ENCODE assay signal across 8 mouse cellular contexts in genomic region chr7:3692987-3693808, GRCm38 (mm10). TPM values are rescaled to one million over a fixed set of nuclear protein-coding genes. Genes with fewer than 3 reads are reported as not detected.
DNase-seq lines count a peak whose midpoint lies in the region; ATAC-seq and TF ChIP-seq lines count a peak whose summit lies in the region.

Mboat7 (minus strand) TSS chr7:3693523.

- H3K9ac ChIP-seq in MEL (ENCODE audit: control insufficient read depth, low read depth, low read length, poor library complexity, severe bottlenecking): peak within 1 kb of the TSS; percentile 84
- peak within 1 kb of the TSS; percentile 73 for H3K9ac ChIP-seq in forebrain, postnatal 0 days
- peak within 1 kb of the TSS; percentile 88 for H3K9ac ChIP-seq in lung, embryonic 15.5 days

- peak within 1 kb of the TSS; percentile 79 for H3K4me2 ChIP-seq in forebrain, postnatal 0 days (ENCODE audit: low read depth)
- H3K4me2 ChIP-seq in lung, embryonic 15.5 days: peak within 1 kb of the TSS; percentile 83

- H3K27me3 ChIP-seq in MEL (ENCODE audit: control insufficient read depth in 1 of 2, insufficient read depth in 2 of 2, low read length in 2 of 2): no peaks in the 10 kb centered on the region
- H3K27me3 ChIP-seq in cerebellum, adult 2 months (ENCODE audit: control insufficient read depth, insufficient read depth, low read length): no peaks in the 10 kb centered on the region
- H3K27me3 ChIP-seq in forebrain, postnatal 0 days (ENCODE audit: insufficient read depth, low read length): no peaks in the 10 kb centered on the region
- no peaks in the 10 kb centered on the region for H3K27me3 ChIP-seq in lung, embryonic 15.5 days

- TF ChIP-seq CTCF in MEL (IDR thresholded peaks at IDR 0.05 in 2 of 3, conservative IDR thresholded peaks at IDR 0.05 in 1 of 3; ENCODE audit: control insufficient read depth in 1 of 3, insufficient read depth in 1 of 3, low read depth in 2 of 3, low read length in 3 of 3, poor library complexity in 1 of 3, severe bottlenecking in 1 of 3): no peak
- no peak for TF ChIP-seq CTCF in cerebellum, adult 2 months (IDR thresholded peaks at IDR 0.05; ENCODE audit: borderline replicate concordance, insufficient read depth, low read depth, low read length)
- no peak for TF ChIP-seq CTCF in forebrain, postnatal 0 days (IDR thresholded peaks at IDR 0.05; ENCODE audit: low read depth)

- no peak for TF ChIP-seq RAD21 in MEL (IDR thresholded peaks at IDR 0.05; ENCODE audit: low read depth, low read length)

- peak; percentile 61 to 64; a peak in 2 of 4 replicates for TF ChIP-seq POLR2A in MEL (IDR thresholded peaks at IDR 0.05; ENCODE audit: control insufficient read depth in 1 of 2, insufficient read depth in 1 of 2, low read depth in 1 of 2, low read length in 2 of 2, poor library complexity in 1 of 2)
- peak; percentile 86; the same call in 1 of the 2 replicates for TF ChIP-seq POLR2A in cerebellum, adult 2 months (IDR thresholded peaks at IDR 0.05; ENCODE audit: borderline replicate concordance, insufficient read depth, low read length)

- peaks cover 7% of the 10 kb centered on the region; the same call in 1 of the 2 replicates for H3K79me2 ChIP-seq in MEL (ENCODE audit: control insufficient read depth, insufficient read depth, low read length, poor library complexity)

- no peak for TF ChIP-seq EP300 in MEL (IDR thresholded peaks at IDR 0.05; ENCODE audit: low read depth in 1 of 2, low read length in 2 of 2)

- H3K9me3 ChIP-seq in MEL (replicated peaks; ENCODE audit: insufficient read depth, low read length): no peaks in the 10 kb centered on the region
- no peaks in the 10 kb centered on the region for H3K9me3 ChIP-seq in forebrain, postnatal 0 days (ENCODE audit: low read length)
- H3K9me3 ChIP-seq in lung, embryonic 15.5 days: no peaks in the 10 kb centered on the region

- H3K36me3 ChIP-seq in MEL (ENCODE audit: control insufficient read depth in 1 of 2, insufficient read depth in 2 of 2, low read length in 2 of 2): peaks cover 0 to 7% of the 10 kb centered on the region in 2 experiments; a peak in 3 of 4 replicates
- H3K36me3 ChIP-seq in forebrain, postnatal 0 days (ENCODE audit: insufficient read depth): peaks cover 22% of the 10 kb centered on the region
- peaks cover 18% of the 10 kb centered on the region for H3K36me3 ChIP-seq in lung, embryonic 15.5 days

- peak; percentile 98 for DNase-seq in MEL (ENCODE audit: low read depth, low spot score)
- DNase-seq in cerebellum, adult 2 months: peak; percentile 94 to 95
- DNase-seq in forebrain, postnatal 0 days: peak; percentile 99
- peak; percentile 96 for DNase-seq in heart, postnatal 4 days
- DNase-seq in layer of hippocampus, adult 8-10 months (ENCODE audit: low spot score in 2 of 2): peak; percentile 98
- peak; percentile 95 for DNase-seq in ovary, adult 18-20 months (ENCODE audit: low spot score)
- DNase-seq in thymus, postnatal 0 days (ENCODE audit: low spot score): peak; percentile 99

- ATAC-seq in forebrain, postnatal 0 days: peak; percentile 93
- ATAC-seq in lung, embryonic 15.5 days (ENCODE audit: borderline replicate concordance, extremely low read depth, low FRiP score, low TSS enrichment): peak; percentile 91

- peak within 1 kb of the TSS; percentile 92 for H3K27ac ChIP-seq in MEL (ENCODE audit: control insufficient read depth, low read depth, low read length)
- peak within 1 kb of the TSS; percentile 63 for H3K27ac ChIP-seq in cerebellum, adult 2 months (ENCODE audit: insufficient read depth, low read length)
- peak within 1 kb of the TSS; percentile 84 for H3K27ac ChIP-seq in forebrain, postnatal 0 days (ENCODE audit: low read depth, low read length)
- peak within 1 kb of the TSS; percentile 99 for H3K27ac ChIP-seq in lung, embryonic 15.5 days

- H3K4me3 ChIP-seq in MEL (ENCODE audit: control insufficient read depth in 1 of 2, insufficient read depth in 1 of 2, low read depth in 2 of 2, low read length in 2 of 2): peak within 1 kb of the TSS; percentile 73 to 79
- peak within 1 kb of the TSS; percentile 86 for H3K4me3 ChIP-seq in cerebellum, adult 2 months (replicated peaks; ENCODE audit: insufficient read depth, low read depth, low read length)
- H3K4me3 ChIP-seq in forebrain, postnatal 0 days (ENCODE audit: low read depth, low read length): peak within 1 kb of the TSS; percentile 56
- H3K4me3 ChIP-seq in lung, embryonic 15.5 days: peak within 1 kb of the TSS; percentile 74

- H3K4me1 ChIP-seq in MEL (ENCODE audit: control insufficient read depth in 1 of 2, insufficient read depth in 2 of 2, low read length in 2 of 2): peaks cover 4 to 17% of the 10 kb centered on the region in 2 experiments; a peak in 3 of 4 replicates
- no peaks in the 10 kb centered on the region for H3K4me1 ChIP-seq in cerebellum, adult 2 months (ENCODE audit: control insufficient read depth, insufficient read depth, low read length)
- H3K4me1 ChIP-seq in forebrain, postnatal 0 days (ENCODE audit: insufficient read depth): peaks cover 12% of the 10 kb centered on the region; the same call in 1 of the 2 replicates
- peaks cover 22% of the 10 kb centered on the region for H3K4me1 ChIP-seq in lung, embryonic 15.5 days

- WGBS in cerebellum, adult 2 months: under 1% methylated on average over 55 of the region's 55 CpGs
- 1% methylated on average over 55 of the region's 55 CpGs for WGBS in forebrain, postnatal 0 days
- WGBS in lung, embryonic 15.5 days: under 1% methylated on average over 55 of the region's 55 CpGs

TF ChIP-seq in MEL, 35 proteins besides CTCF, POLR2A, EP300 and RAD21 (continues in another document):
- TF ChIP-seq ZKSCAN1 (IDR thresholded peaks at IDR 0.05; ENCODE audit: low read depth, low read length) (no peak), CHD2 (IDR thresholded peaks at IDR 0.05; ENCODE audit: low read length) (no peak), POLR2AphosphoS5 (IDR thresholded peaks at IDR 0.05; ENCODE audit: borderline replicate concordance, low read depth, low read length) (no peak), MXI1 (IDR thresholded peaks at IDR 0.05; ENCODE audit: low read depth, low read length) (no peak; the same call in 1 of the 2 replicates), USF2 (IDR thresholded peaks at IDR 0.05; ENCODE audit: borderline replicate concordance in 1 of 2, insufficient read depth in 1 of 2, low read depth in 1 of 2, low read length in 2 of 2) (no peak), CHD1 (IDR thresholded peaks at IDR 0.05; ENCODE audit: low read depth, low read length) (no peak), TCF12 (IDR thresholded peaks at IDR 0.05; ENCODE audit: low read depth, low read length) (no peak), RCOR1 (IDR thresholded peaks at IDR 0.05; ENCODE audit: low read depth, low read length) (no peak), SMC3 (IDR thresholded peaks at IDR 0.05; ENCODE audit: low read depth, low read length) (no peak), UBTF (IDR thresholded peaks at IDR 0.05; ENCODE audit: borderline replicate concordance, insufficient read depth, low read depth, low read length) (no peak), MYC (IDR thresholded peaks at IDR 0.05; ENCODE audit: low read depth, low read length) (no peak), HCFC1 (IDR thresholded peaks at IDR 0.05; ENCODE audit: low read depth, low read length) (peak; percentile 61), KAT2A (conservative IDR thresholded peaks at IDR 0.05; ENCODE audit: low read depth, low read length) (no peak; the same call in none of the 2 replicates), MYB (IDR thresholded peaks at IDR 0.05; ENCODE audit: low read depth, low read length) (no peak), MAFK (IDR thresholded peaks at IDR 0.05; ENCODE audit: borderline replicate concordance, low read depth, low read length) (no peak), GABPA (IDR thresholded peaks at IDR 0.05; ENCODE audit: low read depth, low read length) (no peak), BHLHE40 (IDR thresholded peaks at IDR 0.05; ENCODE audit: borderline replicate concordance, low read depth, low read length) (no peak), ZNF384 (IDR thresholded peaks at IDR 0.05; ENCODE audit: low read depth, low read length) (0 out of 2 replicates have a peak, but pooled peaks have one; percentile 5), ETS1 (IDR thresholded peaks at IDR 0.05; ENCODE audit: low read depth, low read length) (no peak), E2F4 (IDR thresholded peaks at IDR 0.05; ENCODE audit: borderline replicate concordance, low read depth, low read length) (0 out of 2 replicates have a peak, but pooled peaks have one; percentile 14), TAL1 (IDR thresholded peaks at IDR 0.05; ENCODE audit: low read length) (no peak), MAZ (IDR thresholded peaks at IDR 0.05; ENCODE audit: low read depth, low read length) (no peak), TBP (IDR thresholded peaks at IDR 0.05; ENCODE audit: low read depth, low read length) (0 out of 2 replicates have a peak, but pooled peaks have one; percentile 32), ELF1 (IDR thresholded peaks at IDR 0.05; ENCODE audit: low read depth, low read length) (peak; percentile 56), NELFE (IDR thresholded peaks at IDR 0.05; ENCODE audit: low read depth, low read length) (peak; percentile 70), MAX (IDR thresholded peaks at IDR 0.05; ENCODE audit: low read length) (peak; percentile 61), JUND (IDR thresholded peaks at IDR 0.05; ENCODE audit: low read depth, low read length) (no peak), NRF1 (IDR thresholded peaks at IDR 0.05; ENCODE audit: insufficient read depth, low read depth, low read length, poor library complexity, severe bottlenecking) (no peak), USF1 (IDR thresholded peaks at IDR 0.05; ENCODE audit: low read depth, low read length) (no peak), POLR2AphosphoS2 (IDR thresholded peaks at IDR 0.05; ENCODE audit: low read length) (peak; percentile 22; the same call in 1 of the 2 replicates), SIN3A (IDR thresholded peaks at IDR 0.05; ENCODE audit: low read length) (peak; percentile 41; the same call in 1 of the 2 replicates)

RNA-seq across cellular contexts. Expression of gene Mboat7, which starts in this region (rescaled TPM):
- 31.1 and 33.9 TPM in 2 replicates for total RNA-seq in MEL (2012; rRNA removed)
- polyA plus RNA-seq in MEL (2012; ENCODE audit: insufficient read depth in 1 of 2, insufficient read length in 2 of 2, low read depth in 1 of 2, low replicate concordance in 2 of 2, missing spikeins in 1 of 2): 100 to 1,000 TPM in 1 of 2 experiments, not detected in 1; 113 TPM
- 114 and 115 TPM in 2 replicates for polyA plus RNA-seq in cerebellum, adult 2 months (2012; rRNA removed)
- 112 and 165 TPM in 2 replicates for total RNA-seq in forebrain, postnatal 0 days (2014; rRNA removed)
- 81.8 and 107 TPM in 2 replicates for polyA plus RNA-seq in forebrain, postnatal 0 days (2015; fragmentation: Nextera tagmentation; extraction: Ambion mirVana)
- 10 to 100 TPM; 29.7 to 32.3 TPM for total RNA-seq in heart, postnatal 4 days (2021)
- 100 to 1,000 TPM; 171 to 178 (median 173) TPM for total RNA-seq in layer of hippocampus, adult 8-10 months (2022)
- 49.8 and 51.4 TPM in 2 replicates for polyA plus RNA-seq in lung, embryonic 15.5 days (2015; fragmentation: Nextera tagmentation; extraction: Ambion mirVana)
- polyA plus RNA-seq in thymus, postnatal 0 days (2015; fragmentation: Nextera tagmentation; extraction: Ambion mirVana): 36.0 and 40.1 TPM in 2 replicates

Comparison
In these comparisons a context has a peak if more than half of its experiments do, and no peak if none do; other contexts are left out.
1. Peak in every context shown above with its lines: DNase-seq, ATAC-seq, H3K4me3 ChIP-seq and H3K27ac ChIP-seq.